Mouse (Mus musculus): ENCODE data around the gene Smad5. TPM values are rescaled to one million over a fixed set of nuclear protein-coding genes. Genes with fewer than 3 reads are reported as not detected.

Smad5 gene
- total RNA-seq, 2 experiments from 2014 or later = 18.1 to 23.1 TPM

- intact Hi-C loops (cut with DNase I) = loop anchor here (5.0 kb wide), 1 partner anchor 84 kb away; no protein-coding TSS in a partner anchor
- no peak for DNase-seq (ENCODE audit: low spot score in 2 of 2)
These were observed 78.9 kb downstream of the Smad5 start for GRCm38 (mm10) chr13:56781697-56782096.

GRCm38 (mm10) chr13:56782621-56783020, 79.8 kb downstream of the Smad5 start:
- peak in 1 of 2 experiments; percentile 25 for DNase-seq (ENCODE audit: low spot score in 2 of 2)

GRCm38 (mm10) chr13:56790683-56791082, 87.9 kb downstream of the Smad5 start:
- intact Hi-C loops (cut with DNase I) = no loop called here
- peak; percentile 36 to 46 for DNase-seq (ENCODE audit: low spot score in 2 of 2)

More at GRCm38 (mm10) chr13:56782621-56783020, 79.8 kb downstream of the Smad5 start:
- intact Hi-C loops (cut with DNase I) = loop anchor here (5.0 kb wide), 1 partner anchor 85 kb away; no protein-coding TSS in a partner anchor

Other genes starting within 250 kb of the Smad5 start
- not detected for gene Il9, start 220.8 kb upstream of the Smad5 start, total RNA-seq (2021)
- gene Fbxl21, start 180.5 kb upstream of the Smad5 start, total RNA-seq (2021) = 1 to 10 TPM; 6.6 to 6.8 TPM
- not detected for gene Lect2, start 154.5 kb upstream of the Smad5 start, total RNA-seq (2021)
- gene Tgfbi, start 93.5 kb upstream of the Smad5 start, total RNA-seq (2021) = 1 to 10 TPM; 2.9 to 4.3 TPM
- gene Gm45623, start 50.8 kb downstream of the Smad5 start, total RNA-seq (2021) = 10 to 100 TPM; 13.0 to 16.7 TPM
- gene Trpc7, start 193.0 kb downstream of the Smad5 start, total RNA-seq (2021) = 1 to 10 TPM; 1.7 to 3.1 TPM